Mouse (Mus musculus) liver, adult (tissue): ENCODE measurements around the gene Trim46.

Source experiments
- GATA4 ChIP-seq: IDR thresholded peaks from 2 replicates; pipeline ENCODE4 v1.6.1; 2014; ENCODE audit warnings: mild to moderate bottlenecking, low read length; ENCODE audit not compliant: insufficient replicate concordance

Trim46 gene

GRCm38 (mm10) chr3:89246261-89247100, at the start of gene Trim46:
TSS of gene Trim46 (minus strand) at chr3:89246309.
- TF ChIP-seq GATA4, result no peak; the same call in 1 of the 2 replicates

GRCm38 (mm10) chr3:89295685-89296230, 49.6 kb upstream of the Trim46 start:
- no peak for TF ChIP-seq GATA4

GRCm38 (mm10) chr3:89294195-89294594, 48.1 kb upstream of the Trim46 start:
- no peak for TF ChIP-seq GATA4

- no peak for TF ChIP-seq GATA4
Observed at GRCm38 (mm10) chr3:89293247-89293918, 47.3 kb upstream of the Trim46 start.

GRCm38 (mm10) chr3:89292303-89292702, 46.2 kb upstream of the Trim46 start:
- no peak for TF ChIP-seq GATA4

- TF ChIP-seq GATA4, result no peak
Observed at GRCm38 (mm10) chr3:89291874-89292273, 45.8 kb upstream of the Trim46 start.

- no peak for TF ChIP-seq GATA4
Observed at GRCm38 (mm10) chr3:89288503-89288928, 42.4 kb upstream of the Trim46 start.

- TF ChIP-seq GATA4, result peak; percentile 49; the same call in 1 of the 2 replicates
Observed at GRCm38 (mm10) chr3:89287286-89287685, 41.2 kb upstream of the Trim46 start.

- no peak for TF ChIP-seq GATA4
Observed at GRCm38 (mm10) chr3:89285526-89285925, 39.4 kb upstream of the Trim46 start.

GRCm38 (mm10) chr3:89284261-89284660, 38.2 kb upstream of the Trim46 start:
- no peak for TF ChIP-seq GATA4

GRCm38 (mm10) chr3:89282291-89282643, 36.2 kb upstream of the Trim46 start:
- no peak for TF ChIP-seq GATA4

- 0 out of 2 replicates have a peak, but pooled peaks have one; percentile 20 for TF ChIP-seq GATA4
Observed at GRCm38 (mm10) chr3:89281579-89282290, 35.6 kb upstream of the Trim46 start.

GRCm38 (mm10) chr3:89280606-89281511, 34.8 kb upstream of the Trim46 start, which contains the start of gene Efna1:
TSS of gene Efna1 (minus strand) at chr3:89281142.
- TF ChIP-seq GATA4, result no peak

GRCm38 (mm10) chr3:89280050-89280605, 34.0 kb upstream of the Trim46 start:
- no peak for TF ChIP-seq GATA4
